Mouse (Mus musculus): ENCODE results near the gene Gm49394.

Gene Gm49394

GRCm38 (mm10) chr7:142659181-142659681 is 10.5 kb downstream of the Gm49394 start:
- no peak for DNase-seq (ENCODE audit: extremely low read depth, low read depth, low spot score)

GRCm38 (mm10) chr7:142658681-142659180 is 11.0 kb downstream of the Gm49394 start:
- no peak for DNase-seq (ENCODE audit: extremely low read depth, low read depth, low spot score)

GRCm38 (mm10) chr7:142657821-142658614 is 11.7 kb downstream of the Gm49394 start:
- no peak for DNase-seq (ENCODE audit: extremely low read depth, low read depth, low spot score)

GRCm38 (mm10) chr7:142657341-142657791 is 12.4 kb downstream of the Gm49394 start:
- DNase-seq (ENCODE audit: extremely low read depth, low read depth, low spot score) = no peak

- DNase-seq (ENCODE audit: extremely low read depth, low read depth, low spot score) = no peak
These were observed 13.7 kb downstream of the Gm49394 start for GRCm38 (mm10) chr7:142656055-142656454.

- no peak for DNase-seq (ENCODE audit: extremely low read depth, low read depth, low spot score)
These were observed 14.1 kb downstream of the Gm49394 start for GRCm38 (mm10) chr7:142655633-142656032.

- DNase-seq (ENCODE audit: extremely low read depth, low read depth, low spot score) = no peak
These were observed 16.0 kb downstream of the Gm49394 start for GRCm38 (mm10) chr7:142653726-142654125.

- DNase-seq (ENCODE audit: extremely low read depth, low read depth, low spot score) = no peak
These were observed 23.1 kb downstream of the Gm49394 start for GRCm38 (mm10) chr7:142646676-142647075.

GRCm38 (mm10) chr7:142645045-142645444 is 24.7 kb downstream of the Gm49394 start:
- DNase-seq (ENCODE audit: extremely low read depth, low read depth, low spot score) = no peak

- no peak for DNase-seq (ENCODE audit: extremely low read depth, low read depth, low spot score)
These were observed 33.6 kb downstream of the Gm49394 start for GRCm38 (mm10) chr7:142636178-142636577.

- DNase-seq (ENCODE audit: extremely low read depth, low read depth, low spot score) = peak; percentile 75
These were observed 39.1 kb downstream of the Gm49394 start for GRCm38 (mm10) chr7:142630691-142631090.

GRCm38 (mm10) chr7:142629806-142630205 is 39.9 kb downstream of the Gm49394 start:
- peak; percentile 55 for DNase-seq (ENCODE audit: extremely low read depth, low read depth, low spot score)

- no peak for DNase-seq (ENCODE audit: extremely low read depth, low read depth, low spot score)
These were observed 47.6 kb downstream of the Gm49394 start for GRCm38 (mm10) chr7:142622180-142622579.

GRCm38 (mm10) chr7:142613077-142613476 is 56.7 kb downstream of the Gm49394 start:
- DNase-seq (ENCODE audit: extremely low read depth, low read depth, low spot score) = no peak

GRCm38 (mm10) chr7:142610627-142611406 is 58.9 kb downstream of the Gm49394 start:
- no peak for DNase-seq (ENCODE audit: extremely low read depth, low read depth, low spot score)

GRCm38 (mm10) chr7:142600921-142601320 is 68.8 kb downstream of the Gm49394 start:
- DNase-seq (ENCODE audit: extremely low read depth, low read depth, low spot score) = no peak

All from fat pad, adult 2 months (tissue).